Mouse (Mus musculus) CH12.LX (cell line): ENCODE data around the gene Tada2a. TPM values are rescaled to one million over a fixed set of nuclear protein-coding genes. Genes with fewer than 3 reads are reported as not detected.

Experiments used
- DNase-seq: peaks from one replicate; pipeline ENCODE4 v3.0.0-alpha.2; 2013; ENCODE audit errors: extremely low read depth
- H3K27ac ChIP-seq: 2 replicates; pipeline ENCODE4 v1.5.1; 2012; ENCODE audit warnings: low read depth, mild to moderate bottlenecking, control low read depth, moderate library complexity; ENCODE audit not compliant: insufficient read depth
- H3K27me3 ChIP-seq: replicated peaks from 2 replicates; pipeline ENCODE3; 2012; ENCODE audit warnings: inconsistent platforms
- H3K36me3 ChIP-seq, 2 experiments: replicated peaks in 1 of 2; 2 replicates each; pipeline versions ENCODE3 to v1.6.1; 2012; ENCODE audit warnings: inconsistent platforms in 1 of 2, low read length in 1 of 2, mild to moderate bottlenecking in 1 of 2, mixed read lengths in 1 of 2, moderate library complexity in 1 of 2; ENCODE audit not compliant: control insufficient read depth in 1 of 2, insufficient read depth in 1 of 2
- H3K4me1 ChIP-seq, 2 experiments: 2 replicates each; pipeline ENCODE4 v1.6.1; 2012; ENCODE audit warnings: inconsistent platforms in 1 of 2, moderate library complexity in 1 of 2; ENCODE audit not compliant: insufficient read depth in 2 of 2, control insufficient read depth in 1 of 2
- H3K4me2 ChIP-seq: 2 replicates; pipeline ENCODE4 v1.6.1; 2012; ENCODE audit warnings: low read depth, mild to moderate bottlenecking, control low read depth; ENCODE audit not compliant: poor library complexity, insufficient read depth, severe bottlenecking
- H3K4me3 ChIP-seq, 3 experiments: fragments of 150-350 bp in 1 of 3; sonication (generic) in 1 of 3; replicated peaks in 1 of 3; 2 replicates each; pipeline versions ENCODE3 to v1.5.1; 2011 to 2012; ENCODE audit warnings: low read depth in 2 of 3, low read length in 2 of 3, mild to moderate bottlenecking in 2 of 3, moderate library complexity in 2 of 3, control low read depth in 1 of 3, improper control_type of control experiment in 1 of 3, inconsistent platforms in 1 of 3, mixed read lengths in 1 of 3; ENCODE audit not compliant: poor library complexity in 1 of 3
- H3K79me2 ChIP-seq: replicated peaks from 2 replicates; pipeline ENCODE4 v1.6.1; 2012; ENCODE audit warnings: mild to moderate bottlenecking, moderate library complexity; ENCODE audit not compliant: control insufficient read depth, poor library complexity, insufficient read depth, severe bottlenecking; ENCODE audit errors: extremely low read depth
- H3K9ac ChIP-seq: 2 replicates; pipeline ENCODE4 v1.6.1; 2012; ENCODE audit warnings: low read depth, mild to moderate bottlenecking, control low read depth, moderate library complexity; ENCODE audit not compliant: insufficient read depth
- H3K9me3 ChIP-seq: replicated peaks from 2 replicates; pipeline ENCODE3; 2012; ENCODE audit warnings: low read length, inconsistent platforms, mixed read lengths
- BHLHE40 ChIP-seq: IDR thresholded peaks from 2 replicates; pipeline ENCODE4 v1.6.1; 2011; ENCODE audit warnings: mild to moderate bottlenecking, low read depth, low read length, improper control_type of control experiment
- CHD1 ChIP-seq: IDR thresholded peaks from 2 replicates; pipeline ENCODE4 v1.6.1; 2012; ENCODE audit warnings: low read depth, low read length, improper control_type of control experiment, inconsistent platforms
- CHD2 ChIP-seq: IDR thresholded peaks from 2 replicates; pipeline ENCODE4 v1.6.1; 2011; ENCODE audit warnings: low read length, improper control_type of control experiment
- CTCF ChIP-seq, 2 experiments: IDR thresholded peaks in 1 of 2; conservative IDR thresholded peaks in 1 of 2; 2 replicates each; pipeline ENCODE4 v1.5.1; 2011 to 2012; ENCODE audit warnings: low read depth in 2 of 2, low read length in 2 of 2, improper control_type of control experiment in 1 of 2, inconsistent platforms in 1 of 2, mild to moderate bottlenecking in 1 of 2, moderate library complexity in 1 of 2
- ELF1 ChIP-seq: IDR thresholded peaks from 2 replicates; pipeline ENCODE4 v1.6.1; 2014; ENCODE audit warnings: low read depth, mild to moderate bottlenecking, inconsistent platforms, low read length, improper control_type of control experiment
- EP300 ChIP-seq: IDR thresholded peaks from 2 replicates; pipeline ENCODE4 v1.6.1; 2011; ENCODE audit warnings: low read length, improper control_type of control experiment
- ETS1 ChIP-seq: conservative IDR thresholded peaks from 2 replicates; pipeline ENCODE4 v1.6.1; 2012; ENCODE audit warnings: low read depth, mild to moderate bottlenecking, inconsistent platforms, low read length, improper control_type of control experiment, moderate library complexity
- IRF4 ChIP-seq: IDR thresholded peaks from 2 replicates; pipeline ENCODE4 v1.6.1; 2014; ENCODE audit warnings: low read depth, mild to moderate bottlenecking, inconsistent platforms, low read length, improper control_type of control experiment
- JUN ChIP-seq: IDR thresholded peaks from 2 replicates; pipeline ENCODE4 v1.6.1; 2011; ENCODE audit warnings: low read depth, mild to moderate bottlenecking, low read length, improper control_type of control experiment, moderate library complexity; ENCODE audit not compliant: insufficient read depth
- JUND ChIP-seq: conservative IDR thresholded peaks from 2 replicates; pipeline ENCODE4 v1.6.1; 2011; ENCODE audit warnings: low read depth, low read length, improper control_type of control experiment
- MAFK ChIP-seq: IDR thresholded peaks from 2 replicates; pipeline ENCODE4 v1.6.1; 2011; ENCODE audit warnings: low read length, improper control_type of control experiment; ENCODE audit not compliant: insufficient replicate concordance
- MXI1 ChIP-seq: IDR thresholded peaks from 2 replicates; pipeline ENCODE4 v1.6.1; 2011; ENCODE audit warnings: mild to moderate bottlenecking, low read depth, low read length, improper control_type of control experiment
- NELFE ChIP-seq: IDR thresholded peaks from 2 replicates; pipeline ENCODE4 v1.6.1; 2011; ENCODE audit warnings: low read depth, low read length, improper control_type of control experiment
- NRF1 ChIP-seq: IDR thresholded peaks from 2 replicates; pipeline ENCODE4 v1.6.1; 2014; ENCODE audit warnings: low read depth, mild to moderate bottlenecking, inconsistent platforms, low read length, improper control_type of control experiment, moderate library complexity
- POLR2A ChIP-seq: IDR thresholded peaks from 2 replicates; pipeline ENCODE4 v1.6.1; 2011; ENCODE audit warnings: low read depth, mild to moderate bottlenecking, improper control_type of control experiment, low read length
- POLR2AphosphoS2 ChIP-seq: IDR thresholded peaks from 2 replicates; pipeline ENCODE4 v1.6.1; 2011; ENCODE audit warnings: low read depth, low read length, improper control_type of control experiment
- SIN3A ChIP-seq: IDR thresholded peaks from 2 replicates; pipeline ENCODE4 v1.6.1; 2012; ENCODE audit warnings: low read length, improper control_type of control experiment, inconsistent platforms
- SMC3 ChIP-seq: IDR thresholded peaks from 2 replicates; pipeline ENCODE4 v1.6.1; 2011; ENCODE audit warnings: low read depth, low read length, improper control_type of control experiment
- TCF12 ChIP-seq: IDR thresholded peaks from 2 replicates; pipeline ENCODE4 v1.6.1; 2014; ENCODE audit warnings: low read depth, mild to moderate bottlenecking, inconsistent platforms, low read length, improper control_type of control experiment
- USF1 ChIP-seq: IDR thresholded peaks from 2 replicates; pipeline ENCODE4 v1.6.1; 2014; ENCODE audit warnings: low read depth, mild to moderate bottlenecking, inconsistent platforms, low read length, improper control_type of control experiment
- USF2 ChIP-seq: conservative IDR thresholded peaks from 2 replicates; pipeline ENCODE4 v1.6.1; 2011; ENCODE audit warnings: low read depth, low read length, improper control_type of control experiment
- ZC3H11A ChIP-seq: IDR thresholded peaks from 2 replicates; pipeline ENCODE4 v1.6.1; 2012; ENCODE audit warnings: low read depth, mild to moderate bottlenecking, inconsistent platforms, low read length, improper control_type of control experiment
- ZKSCAN1 ChIP-seq: IDR thresholded peaks from 2 replicates; pipeline ENCODE4 v1.6.1; 2012; ENCODE audit warnings: low read depth, inconsistent platforms, low read length, improper control_type of control experiment, borderline replicate concordance
- ZMIZ1 ChIP-seq: IDR thresholded peaks from 2 replicates; pipeline ENCODE4 v1.6.1; 2012; ENCODE audit warnings: low read depth, mild to moderate bottlenecking, inconsistent platforms, low read length, improper control_type of control experiment
- ZNF384 ChIP-seq: IDR thresholded peaks from 2 replicates; pipeline ENCODE4 v1.6.1; 2012; ENCODE audit warnings: low read depth, low read length, improper control_type of control experiment, inconsistent platforms
- dilution Hi-C: fragments of 300-500 bp; cut with MboI; formaldehyde crosslinking; loops from 2 replicates; pipeline ENCODE4 v1.14.3; 2020; ENCODE audit warnings: low sequenced_read_pairs; ENCODE audit not compliant: extremely low pct_unique_long_range_greater_than_20kb, extremely low pct_ligation_motif_present
- in situ Hi-C: fragments of 300-500 bp; cut with MboI; formaldehyde crosslinking; loops from 3 replicates; pipeline ENCODE4 v1.14.3; 2019; ENCODE audit warnings: low sequenced_read_pairs, low pct_ligation_motif_present, low pct_unique_long_range_greater_than_20kb, mixed read lengths
- polyA plus RNA-seq: library from polyadenylated mRNA; unstranded; fragments of >175 nt; gene quantifications from 2 replicates; pipeline ENCODE4 v1.2.1, GENCODE M21; 2012; ENCODE audit warnings: low read depth; ENCODE audit not compliant: insufficient read length
- total RNA-seq, 2 experiments: library from RNA; depleted of rRNA; stranded (reverse); fragments of 300-350 nt in 1 of 2; fragments of >200 nt in 1 of 2; gene quantifications; 2 replicates each; pipeline ENCODE4 v1.2.3; 2012 to 2014

The Tada2a gene
- total and polyA plus RNA-seq, 3 experiments = 34.1 to 66.1 (median 37.5) TPM

GRCm38 (mm10) chr11:84062805-84063204 is 66.6 kb downstream of the Tada2a start:
- Histone ChIP-seq H3K9ac (peak overlapping the region; percentile 72), H3K27ac (peak overlapping the region; percentile 98), H3K4me2 (peak overlapping the region; percentile 99), H3K4me1 (peaks cover 14 to 56% of the 10 kb centered on the region in 2 experiments), H3K27me3 (no peaks in the 10 kb centered on the region), H3K79me2 (peaks cover 85% of the 10 kb centered on the region), H3K36me3 (peaks cover 22 to 34% of the 10 kb centered on the region in 2 experiments), H3K4me3 (no peak overlapping the region), H3K9me3 (no peaks in the 10 kb centered on the region)
- peak; percentile 60 for DNase-seq
- dilution Hi-C loops = no loop called here
- in situ Hi-C loops = no loop called here
- TF ChIP-seq ELF1 (peak; percentile 64), USF2 (no peak), USF1 (no peak), ZC3H11A (no peak), ETS1 (peak; percentile 69), ZNF384 (peak; percentile 59), IRF4 (0 out of 2 replicates have a peak, but pooled peaks have one; percentile 20), POLR2A (peak; percentile 60), JUND (no peak), MAFK (0 out of 2 replicates have a peak, but pooled peaks have one; percentile 20), CHD1 (peak; percentile 73; the same call in 1 of the 2 replicates), SIN3A (peak; percentile 53; the same call in 1 of the 2 replicates), EP300 (peak; percentile 48)

GRCm38 (mm10) chr11:84061881-84062280 is 67.5 kb downstream of the Tada2a start:
- dilution Hi-C loops = no loop called here
- Histone ChIP-seq H3K9ac (no peak overlapping the region), H3K27me3 (no peaks in the 10 kb centered on the region), H3K4me3 (no peak overlapping the region), H3K79me2 (peaks cover 90% of the 10 kb centered on the region), H3K9me3 (no peaks in the 10 kb centered on the region), H3K4me1 (peaks cover 14 to 53% of the 10 kb centered on the region in 2 experiments), H3K36me3 (peaks cover 27 to 43% of the 10 kb centered on the region in 2 experiments), H3K4me2 (no peak overlapping the region), H3K27ac (no peak overlapping the region)
- in situ Hi-C loops = no loop called here
- TF ChIP-seq SMC3 (no peak), EP300 (no peak), CHD2 (no peak), POLR2AphosphoS2 (no peak), MXI1 (no peak), TCF12 (no peak), NRF1 (no peak), ZKSCAN1 (no peak), ZMIZ1 (no peak), CTCF (conservative IDR thresholded peaks at IDR 0.05 in 1 of 2, IDR thresholded peaks at IDR 0.05 in 1 of 2; ENCODE audit: low read depth in 2 of 2, low read length in 2 of 2) (no peak), NELFE (no peak), MAFK (no peak), IRF4 (no peak), BHLHE40 (no peak), JUN (no peak), SIN3A (no peak)
- DNase-seq = no peak
